Mouse (Mus musculus) right cerebral cortex, adult 2 months (tissue): Measurements from ENCODE around the gene Gm11236.
"Not testable (repeated sequence)": the region's sequence is repeated elsewhere in the genome, so short reads cannot be mapped to it uniquely, and the experiment has no call there.

Experiments used
- DNase-seq, 2 experiments: peaks; one replicate each; pipeline ENCODE4 v3.0.0; 2021 to 2022; ENCODE audit warnings: low spot score in 2 of 2

Gene Gm11236

DNA sequence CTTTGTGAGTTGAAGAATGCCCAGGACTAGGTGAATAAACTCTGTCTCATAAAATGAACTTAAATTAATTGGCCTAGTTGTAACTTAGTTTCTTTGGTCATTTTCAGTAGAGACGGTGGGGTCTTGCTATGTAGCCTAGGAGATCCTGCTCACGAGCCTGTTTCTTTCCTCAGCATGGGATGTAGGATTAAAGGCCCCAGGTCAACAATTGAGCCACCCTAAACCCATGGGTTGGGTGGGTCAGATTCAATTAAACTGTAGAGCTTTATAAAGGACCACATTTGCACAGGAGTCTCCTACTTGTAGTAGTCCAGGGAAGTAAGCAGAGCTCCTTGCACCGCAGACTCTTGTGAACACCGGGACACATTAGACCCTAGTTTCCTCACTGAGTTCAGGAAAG is at the start of gene Gm11236:
Gm11236 (plus strand) TSS at position 301 of the 400 bp plus-strand sequence.
- not testable (repeated sequence) for DNase-seq

DNA sequence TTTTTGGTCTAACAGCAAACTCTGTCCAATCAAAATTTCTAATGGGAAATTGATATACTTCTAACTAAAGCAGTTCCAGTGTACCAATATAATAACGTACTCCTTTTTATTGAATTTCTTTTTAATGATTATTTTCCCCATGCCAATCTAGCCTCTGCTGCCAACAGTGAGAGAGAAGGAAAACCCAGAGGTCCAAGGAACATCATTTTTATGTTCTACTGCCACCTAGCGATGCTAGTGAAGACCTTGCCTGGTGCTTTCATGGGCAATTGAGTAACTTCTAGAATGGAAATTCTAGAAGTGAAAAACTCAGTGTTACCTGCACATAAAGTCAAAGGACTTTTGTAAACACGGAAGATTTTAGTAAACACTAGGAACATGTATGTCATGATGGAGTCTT is 38.7 kb upstream of the Gm11236 start:
- DNase-seq, result peak; percentile 10 to 18

DNA sequence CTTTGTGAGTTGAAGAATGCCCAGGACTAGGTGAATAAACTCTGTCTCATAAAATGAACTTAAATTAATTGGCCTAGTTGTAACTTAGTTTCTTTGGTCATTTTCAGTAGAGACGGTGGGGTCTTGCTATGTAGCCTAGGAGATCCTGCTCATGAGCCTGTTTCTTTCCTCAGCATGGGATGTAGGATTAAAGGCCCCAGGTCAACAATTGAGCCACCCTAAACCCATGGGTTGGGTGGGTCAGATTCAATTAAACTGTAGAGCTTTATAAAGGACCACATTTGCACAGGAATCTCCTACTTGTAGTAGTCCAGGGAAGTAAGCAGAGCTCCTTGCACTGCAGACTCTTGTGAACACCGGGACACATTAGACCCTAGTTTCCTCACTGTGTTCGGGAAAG is 30.3 kb upstream of the Gm11236 start, which contains the start of gene Gm11238:
Gm11238 (plus strand) TSS at position 301 of the 400 bp plus-strand sequence.
- DNase-seq, result not testable (repeated sequence)

DNA sequence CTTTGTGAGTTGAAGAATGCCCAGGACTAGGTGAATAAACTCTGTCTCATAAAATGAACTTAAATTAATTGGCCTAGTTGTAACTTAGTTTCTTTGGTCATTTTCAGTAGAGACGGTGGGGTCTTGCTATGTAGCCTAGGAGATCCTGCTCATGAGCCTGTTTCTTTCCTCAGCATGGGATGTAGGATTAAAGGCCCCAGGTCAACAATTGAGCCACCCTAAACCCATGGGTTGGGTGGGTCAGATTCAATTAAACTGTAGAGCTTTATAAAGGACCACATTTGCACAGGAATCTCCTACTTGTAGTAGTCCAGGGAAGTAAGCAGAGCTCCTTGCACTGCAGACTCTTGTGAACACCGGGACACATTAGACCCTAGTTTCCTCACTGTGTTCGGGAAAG is 15.2 kb upstream of the Gm11236 start, which contains the start of gene Gm11237:
Gm11237 (plus strand) TSS at position 301 of the 400 bp plus-strand sequence.
- DNase-seq, result not testable (repeated sequence)

DNA sequence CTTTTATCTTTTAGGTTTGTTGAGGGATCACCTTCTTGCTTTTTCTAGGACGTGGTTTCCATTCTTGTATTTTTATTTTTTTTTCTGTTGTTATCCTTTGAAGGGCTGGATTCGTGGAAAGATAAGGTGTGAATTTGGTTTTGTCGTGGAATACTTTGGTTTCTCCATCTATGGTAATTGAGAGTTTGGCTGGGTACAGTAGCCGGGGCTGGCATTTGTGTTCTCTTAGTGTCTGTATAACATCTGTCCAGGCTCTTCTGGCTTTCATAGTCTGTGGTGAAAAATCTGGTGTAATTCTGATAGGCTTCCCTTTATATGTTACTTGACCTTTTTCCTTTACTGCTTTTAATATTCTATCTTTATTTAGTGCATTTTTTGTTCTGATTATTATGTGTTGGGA is 23.9 kb downstream of the Gm11236 start:
- DNase-seq, result not testable (repeated sequence)

DNA sequence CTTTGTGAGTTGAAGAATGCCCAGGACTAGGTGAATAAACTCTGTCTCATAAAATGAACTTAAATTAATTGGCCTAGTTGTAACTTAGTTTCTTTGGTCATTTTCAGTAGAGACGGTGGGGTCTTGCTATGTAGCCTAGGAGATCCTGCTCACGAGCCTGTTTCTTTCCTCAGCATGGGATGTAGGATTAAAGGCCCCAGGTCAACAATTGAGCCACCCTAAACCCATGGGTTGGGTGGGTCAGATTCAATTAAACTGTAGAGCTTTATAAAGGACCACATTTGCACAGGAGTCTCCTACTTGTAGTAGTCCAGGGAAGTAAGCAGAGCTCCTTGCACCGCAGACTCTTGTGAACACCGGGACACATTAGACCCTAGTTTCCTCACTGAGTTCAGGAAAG is 30.1 kb downstream of the Gm11236 start, which contains the start of gene Gm11239:
Gm11239 (plus strand) TSS at position 301 of the 400 bp plus-strand sequence.
- DNase-seq, result not testable (repeated sequence)

DNA sequence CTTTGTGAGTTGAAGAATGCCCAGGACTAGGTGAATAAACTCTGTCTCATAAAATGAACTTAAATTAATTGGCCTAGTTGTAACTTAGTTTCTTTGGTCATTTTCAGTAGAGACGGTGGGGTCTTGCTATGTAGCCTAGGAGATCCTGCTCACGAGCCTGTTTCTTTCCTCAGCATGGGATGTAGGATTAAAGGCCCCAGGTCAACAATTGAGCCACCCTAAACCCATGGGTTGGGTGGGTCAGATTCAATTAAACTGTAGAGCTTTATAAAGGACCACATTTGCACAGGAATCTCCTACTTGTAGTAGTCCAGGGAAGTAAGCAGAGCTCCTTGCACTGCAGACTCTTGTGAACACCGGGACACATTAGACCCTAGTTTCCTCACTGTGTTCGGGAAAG is 45.3 kb downstream of the Gm11236 start, which contains the start of gene Gm428:
Gm428 (plus strand) TSS at position 301 of the 400 bp plus-strand sequence.
- DNase-seq, result not testable (repeated sequence)
